Mouse (Mus musculus) brain, embryonic 14.5 days (tissue): ENCODE results near the gene Phrf1. TPM values are rescaled to one million over a fixed set of nuclear protein-coding genes. Genes with fewer than 3 reads are reported as not detected.
"Not testable (repeated sequence)": the region's sequence is repeated elsewhere in the genome, so short reads cannot be mapped to it uniquely, and the experiment has no call there.

Source experiments
- DNase-seq: peaks from one replicate; pipeline ENCODE4 v3.0.0-alpha.2; 2011; ENCODE audit warnings: low read depth
- CTCF ChIP-seq: fragments of 200-500 bp; IDR thresholded peaks from 2 replicates; pipeline ENCODE4 v1.5.1; 2012; ENCODE audit warnings: inconsistent platforms, mild to moderate bottlenecking, moderate library complexity, borderline replicate concordance; ENCODE audit not compliant: insufficient read depth, insufficient read length; ENCODE audit errors: extremely low read depth
- POLR2A ChIP-seq: fragments of 200-500 bp; IDR thresholded peaks from 2 replicates; pipeline ENCODE4 v1.6.1; 2012; ENCODE audit warnings: mild to moderate bottlenecking, inconsistent platforms, borderline replicate concordance; ENCODE audit not compliant: poor library complexity, insufficient read depth, insufficient read length, severe bottlenecking; ENCODE audit errors: extremely low read depth
- polyA plus RNA-seq: library from polyadenylated mRNA; depleted of rRNA; stranded (reverse); fragments of >200 nt; gene quantifications from 2 replicates; pipeline ENCODE4 v1.2.3, GENCODE M21; 2012

Phrf1 gene
- polyA plus RNA-seq, 1 experiment = 47.1 TPM

DNA sequence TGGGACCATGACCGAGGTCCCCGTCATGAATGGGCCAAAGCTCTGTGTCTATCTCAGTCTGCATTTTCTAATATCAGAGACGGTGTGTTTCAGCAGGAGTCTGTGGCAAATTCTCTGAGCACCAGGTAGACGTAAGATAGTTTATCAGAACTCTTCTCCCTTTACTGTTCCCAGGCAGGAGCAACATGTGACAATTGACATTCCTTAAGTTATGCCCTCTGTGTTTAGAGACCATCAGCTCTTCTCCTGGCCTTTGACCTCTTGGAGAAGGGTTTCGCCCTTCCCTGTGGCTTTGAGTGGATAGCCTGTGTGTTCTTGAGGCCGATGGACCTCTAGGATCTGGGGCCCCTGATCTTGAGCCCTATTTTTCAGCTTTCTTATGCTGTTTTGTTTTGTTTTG is 1.1 kb downstream of the Phrf1 start:
- TF ChIP-seq POLR2A = no peak
- no peak for TF ChIP-seq CTCF
- no peak for DNase-seq

DNA sequence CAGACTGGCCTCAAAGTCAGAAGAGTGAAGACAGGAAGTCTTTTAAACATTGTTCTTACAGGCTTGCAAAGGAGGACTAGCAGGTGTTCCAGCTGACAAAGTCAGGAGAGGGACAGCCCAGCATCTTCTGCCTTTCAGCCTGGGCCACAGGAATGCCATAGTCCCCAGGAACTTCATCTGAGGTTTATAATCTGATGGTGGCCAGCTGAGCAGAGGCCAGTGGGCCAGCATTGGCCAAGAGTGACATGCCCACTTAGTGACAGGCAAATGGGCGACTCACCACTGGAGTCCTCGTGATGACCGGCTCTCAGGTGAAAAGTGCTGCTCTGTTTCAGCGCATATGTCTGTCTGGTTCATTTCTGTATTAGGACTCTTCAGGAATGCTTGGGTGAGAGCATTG is 2.0 kb downstream of the Phrf1 start:
- TF ChIP-seq POLR2A = no peak
- TF ChIP-seq CTCF = no peak
- DNase-seq = no peak

DNA sequence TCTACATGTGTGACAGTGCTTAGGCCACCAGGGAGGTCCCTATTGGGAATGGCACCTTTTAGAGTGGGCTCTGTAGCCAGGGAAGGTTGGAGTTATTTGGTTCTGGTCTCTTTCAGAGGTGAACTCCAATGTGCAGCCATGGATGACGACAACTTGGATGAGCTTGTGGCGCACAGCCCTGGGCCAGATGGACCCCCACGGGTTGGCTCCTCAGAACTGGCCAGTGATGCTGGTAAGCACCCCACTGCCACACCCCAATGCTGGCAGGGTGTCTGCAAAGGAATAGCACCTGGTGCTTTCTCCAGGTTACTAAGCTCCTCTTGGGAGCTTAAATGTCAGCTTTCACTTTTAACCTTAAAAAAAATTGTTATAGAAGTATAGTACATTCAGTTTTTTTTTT is 2.5 kb downstream of the Phrf1 start:
- no peak for DNase-seq
- no peak for TF ChIP-seq CTCF

DNA sequence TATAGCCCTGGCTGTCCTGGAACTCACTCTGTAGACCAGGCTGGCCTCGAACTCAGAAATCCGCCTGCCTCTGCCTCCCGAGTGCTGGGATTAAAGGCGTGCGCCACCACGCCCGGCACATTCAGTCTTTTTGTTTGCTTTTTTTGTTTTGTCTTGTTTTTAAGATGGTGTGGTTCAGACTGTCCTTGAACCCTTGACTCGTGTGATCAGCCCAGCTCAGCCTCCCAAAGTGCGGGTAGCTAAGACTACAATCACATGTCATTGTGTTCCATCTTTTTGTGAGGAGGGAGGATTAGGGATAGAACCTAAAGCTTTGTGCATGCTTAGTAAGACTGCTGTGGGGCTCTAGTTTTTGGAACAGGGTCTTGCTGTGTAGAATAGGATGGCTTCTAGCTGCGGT is 3.0 kb downstream of the Phrf1 start:
- no peak for DNase-seq
- TF ChIP-seq CTCF (no peak), POLR2A (no peak)

DNA sequence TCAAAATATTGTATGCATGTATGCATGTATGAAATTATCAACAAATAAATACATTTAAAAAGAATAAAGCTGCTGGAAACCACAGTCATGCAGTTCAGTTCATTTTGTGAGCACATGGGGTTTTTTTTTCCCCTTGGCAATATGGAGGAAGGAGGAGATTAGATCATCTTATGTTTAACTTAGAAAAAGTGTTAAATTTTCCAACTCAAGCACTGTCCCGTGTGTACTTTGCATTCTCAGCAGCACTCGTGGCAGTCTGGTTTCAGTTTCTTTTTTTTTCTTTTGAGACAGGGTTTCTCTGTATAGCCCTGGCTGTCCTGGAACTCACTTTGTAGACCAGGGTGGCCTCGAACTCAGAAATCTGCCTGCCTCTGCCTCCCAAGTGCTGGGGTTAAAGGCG is 21.9 kb downstream of the Phrf1 start:
- not testable (repeated sequence) for DNase-seq

DNA sequence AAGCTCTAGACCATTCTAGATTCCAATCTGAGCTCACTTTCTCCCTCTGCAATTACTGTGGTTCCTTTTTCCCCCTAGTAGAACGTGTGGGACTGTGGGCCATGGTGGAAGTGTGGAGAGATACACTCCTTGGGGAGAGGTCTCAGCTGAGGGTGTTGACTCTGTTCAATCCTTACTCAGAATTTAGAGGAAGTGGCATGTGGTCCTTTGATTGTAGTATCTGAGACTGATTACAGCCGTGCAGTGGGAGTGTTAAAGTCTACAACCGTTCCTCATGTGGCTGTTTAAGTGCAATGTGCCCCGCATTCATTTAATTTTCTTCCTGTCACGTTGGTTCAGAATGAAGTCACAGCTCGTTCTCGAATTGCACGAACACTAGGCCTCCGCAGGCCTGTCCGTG is 27.6 kb downstream of the Phrf1 start:
- no peak for DNase-seq
- TF ChIP-seq POLR2A (no peak), CTCF (no peak)

DNA sequence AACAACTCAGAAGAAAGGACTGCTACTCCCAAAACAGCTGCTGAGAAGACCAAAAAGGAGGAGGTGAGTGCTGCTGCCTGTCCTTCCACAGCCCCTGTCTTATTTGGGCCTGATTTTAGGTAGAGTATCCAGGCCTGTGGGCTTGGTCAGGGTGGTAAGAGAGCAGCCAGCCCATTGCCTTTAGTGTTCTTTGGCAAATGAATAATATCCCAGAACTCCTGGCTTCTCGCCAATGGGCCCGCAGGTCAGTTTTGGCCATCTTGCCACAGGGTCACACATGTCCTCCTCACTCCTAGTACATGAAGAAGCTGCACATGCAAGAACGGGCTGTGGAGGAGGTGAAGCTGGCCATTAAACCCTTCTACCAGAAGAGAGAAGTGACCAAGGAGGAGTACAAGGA is 32.9 kb downstream of the Phrf1 start:
- TF ChIP-seq CTCF (no peak), POLR2A (no peak)
- no peak for DNase-seq

DNA sequence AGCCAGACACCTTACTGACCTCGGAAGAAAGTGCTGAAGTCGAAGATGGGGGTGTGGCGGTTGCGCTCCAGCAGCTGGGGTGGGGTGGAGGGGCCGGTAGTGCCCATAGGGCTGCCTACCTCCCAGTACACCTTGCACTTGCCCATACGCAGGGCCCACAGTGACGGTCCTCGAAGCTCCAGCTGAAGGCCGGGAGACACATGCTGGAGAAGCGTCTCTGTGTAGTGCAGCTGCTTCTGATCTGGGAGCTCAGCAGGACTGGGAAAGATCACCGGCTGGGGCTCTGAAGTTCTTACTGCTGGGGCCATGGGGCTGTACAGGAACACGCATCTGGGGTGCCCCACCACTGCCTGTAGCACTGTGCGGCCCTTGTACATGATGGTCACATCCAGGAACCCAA is 35.1 kb downstream of the Phrf1 start:
- DNase-seq = no peak
- no peak for TF ChIP-seq CTCF
- TF ChIP-seq POLR2A = no peak

DNA sequence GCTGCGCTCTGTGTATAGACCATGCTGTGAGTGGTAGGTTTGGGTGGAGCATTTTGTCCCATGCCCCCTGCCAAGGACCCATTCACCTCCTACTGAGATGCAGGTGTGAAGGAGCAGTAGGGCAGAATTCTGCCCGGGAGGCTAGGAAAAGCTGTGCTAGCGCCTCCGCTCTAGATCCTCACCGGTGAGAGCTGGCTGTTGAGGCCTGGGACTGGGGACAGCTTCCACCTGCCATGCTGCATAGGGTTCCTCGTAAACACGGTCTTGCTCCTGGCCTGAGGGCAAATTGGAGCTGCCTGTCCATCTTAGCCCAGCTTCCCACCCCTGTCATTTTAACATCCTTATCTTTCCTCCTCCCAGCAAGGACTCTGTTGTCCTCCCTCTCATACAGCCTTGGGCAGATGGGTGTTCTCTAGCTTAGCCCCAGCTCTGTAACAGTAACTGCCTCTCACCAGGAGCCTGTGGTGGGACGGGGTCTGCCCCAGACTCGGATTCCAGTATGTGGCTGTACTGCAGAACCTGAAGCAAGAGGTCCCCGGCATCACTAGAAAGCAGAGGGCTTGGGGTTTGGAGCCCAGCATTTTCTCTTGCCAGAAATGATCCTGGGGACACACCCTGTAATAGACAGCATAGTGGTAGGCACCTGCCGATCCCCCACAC is 35.6 kb downstream of the Phrf1 start:
- DNase-seq = no peak
- TF ChIP-seq CTCF = no peak
- no peak for TF ChIP-seq POLR2A

DNA sequence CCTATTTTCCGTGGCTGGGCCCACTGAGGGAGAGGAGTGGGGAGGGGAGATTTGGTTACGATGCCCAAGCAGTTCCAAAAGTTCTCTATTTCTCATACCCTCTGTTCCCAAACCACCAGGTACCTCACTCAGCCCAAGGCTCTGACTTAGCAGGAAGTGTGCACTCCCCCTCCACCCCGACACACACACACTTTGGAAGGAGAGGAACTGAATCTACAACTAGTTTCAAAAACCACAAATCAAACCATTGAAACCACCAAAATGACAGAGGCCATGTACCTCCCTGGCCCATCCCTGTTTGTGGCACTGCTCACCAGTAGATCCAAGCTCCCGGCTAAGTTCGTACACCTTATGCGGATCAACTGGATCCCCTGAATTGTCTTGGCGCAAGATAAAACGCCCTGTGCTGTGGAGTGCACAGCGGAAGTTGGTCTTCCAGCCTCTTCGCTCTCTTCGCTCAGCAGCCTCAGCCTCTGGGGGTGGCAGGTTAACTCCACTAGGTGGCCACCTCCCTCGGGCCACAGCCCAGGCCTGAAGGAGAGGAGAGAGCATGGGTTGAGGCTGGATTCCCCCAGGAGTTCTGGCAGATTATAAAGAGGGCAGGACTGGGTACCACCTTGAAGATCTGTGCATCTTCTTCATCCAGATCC is 36.3 kb downstream of the Phrf1 start:
- TF ChIP-seq POLR2A (no peak), CTCF (peak; percentile 49; the same call in 1 of the 2 replicates)
- peak; percentile 27 for DNase-seq

DNA sequence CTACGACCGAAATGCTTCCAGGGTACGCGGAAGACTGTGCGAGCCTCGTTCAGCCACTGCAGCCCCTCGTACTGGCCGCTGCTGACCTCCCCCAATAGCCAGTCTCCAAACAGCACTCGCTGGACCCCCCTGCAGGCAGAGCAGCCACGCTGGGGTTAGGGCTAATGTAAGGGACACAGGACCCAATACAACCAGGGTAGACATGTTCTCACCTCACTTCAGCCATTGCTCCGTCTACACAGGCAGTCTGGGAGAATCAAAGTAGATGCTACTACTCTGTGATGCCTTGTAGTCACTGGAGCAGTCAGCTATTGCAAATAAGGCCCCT is 36.8 kb downstream of the Phrf1 start:
- DNase-seq = no peak
- TF ChIP-seq POLR2A = no peak
- no peak for TF ChIP-seq CTCF

DNA sequence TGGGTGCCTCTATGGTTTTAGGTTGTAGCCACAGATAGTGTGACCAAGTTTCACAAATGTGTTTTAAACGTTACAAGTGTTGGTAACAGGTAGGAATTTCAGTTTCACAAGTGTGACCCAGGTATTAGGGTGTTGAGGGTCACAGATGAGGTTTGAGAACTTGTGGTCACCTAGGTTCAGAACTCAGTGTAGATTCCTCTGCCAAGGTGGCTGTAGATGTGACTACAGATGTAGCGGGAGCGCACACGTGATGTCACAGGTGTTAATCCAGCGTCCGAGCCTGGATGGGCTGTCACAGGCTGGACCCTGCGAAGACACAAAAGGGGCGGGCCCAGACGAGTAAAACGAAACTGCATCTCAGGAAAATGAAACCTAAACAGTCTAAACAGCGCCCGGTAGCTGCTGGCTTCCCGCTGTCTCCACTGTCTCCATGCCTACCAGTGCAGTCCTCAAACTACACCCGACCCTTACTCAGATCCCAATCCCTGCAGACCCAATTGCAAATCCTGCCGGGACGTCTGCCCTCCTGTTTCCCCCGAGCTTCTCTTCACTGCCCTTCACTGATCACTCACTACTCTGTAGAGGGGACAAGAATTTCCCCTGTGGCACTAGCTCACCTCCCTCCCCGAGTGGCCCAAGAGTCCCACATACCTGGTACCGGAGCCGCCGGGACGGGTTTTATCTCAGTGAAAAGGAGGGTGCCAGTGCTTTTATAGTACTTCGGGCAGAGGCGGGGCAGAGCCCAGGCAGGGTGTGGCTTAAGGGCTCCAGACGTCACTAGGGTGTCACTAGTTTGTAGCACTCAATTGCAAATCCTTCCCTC is 37.4 kb downstream of the Phrf1 start, which contains the start of gene Irf7:
Irf7 (minus strand) TSS at position 743 of the 823 bp plus-strand sequence.
- TF ChIP-seq POLR2A = no peak
- TF ChIP-seq CTCF = no peak
- DNase-seq = peak; percentile 22
